Mouse (Mus musculus): Measurements from ENCODE around the gene Cox6b1. TPM values are rescaled to one million over a fixed set of nuclear protein-coding genes. Genes with fewer than 3 reads are reported as not detected.

Cox6b1 gene
- polyA plus RNA-seq, 1 experiment, result 1,224 TPM

- Histone ChIP-seq H3K27ac (ENCODE audit: insufficient read depth, low read length) (no peak overlapping the region), H3K27me3 (ENCODE audit: control insufficient read depth, insufficient read depth, low read length) (no peaks in the 10 kb centered on the region), H3K4me3 (replicated peaks; ENCODE audit: insufficient read depth, low read depth, low read length) (no peak overlapping the region), H3K4me1 (ENCODE audit: control insufficient read depth, insufficient read depth, low read length) (peaks cover 18% of the 10 kb centered on the region)
- TF ChIP-seq POLR2A (IDR thresholded peaks at IDR 0.05; ENCODE audit: borderline replicate concordance, insufficient read depth, low read length) (no peak), CTCF (IDR thresholded peaks at IDR 0.05; ENCODE audit: borderline replicate concordance, insufficient read depth, low read depth, low read length) (no peak)
- 8% methylated on average over 2 of the region's 2 CpGs for WGBS
- DNase-seq, result peak; percentile 83 to 88
These were observed 53.0 kb downstream of the Cox6b1 start for GRCm38 (mm10) chr7:30572969-30573368.

GRCm38 (mm10) chr7:30572389-30572788 is 53.6 kb downstream of the Cox6b1 start:
- no peak for TF ChIP-seq CTCF (IDR thresholded peaks at IDR 0.05; ENCODE audit: borderline replicate concordance, insufficient read depth, low read depth, low read length)
- no peak for TF ChIP-seq POLR2A (IDR thresholded peaks at IDR 0.05; ENCODE audit: borderline replicate concordance, insufficient read depth, low read length)
- no peak overlapping the region for H3K27ac ChIP-seq (ENCODE audit: insufficient read depth, low read length)
- 65% methylated on average over 5 of the region's 5 CpGs for WGBS
- peaks cover 18% of the 10 kb centered on the region for H3K4me1 ChIP-seq (ENCODE audit: control insufficient read depth, insufficient read depth, low read length)
- DNase-seq, result no peak
- H3K27me3 ChIP-seq (ENCODE audit: control insufficient read depth, insufficient read depth, low read length), result no peaks in the 10 kb centered on the region
- H3K4me3 ChIP-seq (replicated peaks; ENCODE audit: insufficient read depth, low read depth, low read length), result no peak overlapping the region

GRCm38 (mm10) chr7:30567555-30567954 is 58.4 kb downstream of the Cox6b1 start:
- TF ChIP-seq POLR2A (IDR thresholded peaks at IDR 0.05; ENCODE audit: borderline replicate concordance, insufficient read depth, low read length), result no peak
- TF ChIP-seq CTCF (IDR thresholded peaks at IDR 0.05; ENCODE audit: borderline replicate concordance, insufficient read depth, low read depth, low read length), result no peak
- DNase-seq, result no peak
- 76% methylated on average over 11 of the region's 11 CpGs for WGBS
- H3K27me3 ChIP-seq (ENCODE audit: control insufficient read depth, insufficient read depth, low read length), result no peaks in the 10 kb centered on the region
- H3K4me3 ChIP-seq (replicated peaks; ENCODE audit: insufficient read depth, low read depth, low read length), result no peak overlapping the region
- peaks cover 11% of the 10 kb centered on the region for H3K4me1 ChIP-seq (ENCODE audit: control insufficient read depth, insufficient read depth, low read length)
- no peak overlapping the region for H3K27ac ChIP-seq (ENCODE audit: insufficient read depth, low read length)

Other genes with a start within 250 kb of the Cox6b1 start
- gene Tyrobp, start 212.4 kb downstream of the Cox6b1 start, polyA plus RNA-seq (2012; rRNA removed), result 23.5 and 32.5 TPM in 2 replicates
- 0.34 and 0.84 TPM in 2 replicates for gene Hcst, start 206.3 kb downstream of the Cox6b1 start, polyA plus RNA-seq (2012; rRNA removed)
- 5.1 and 5.4 TPM in 2 replicates for gene Nfkbid, start 204.4 kb downstream of the Cox6b1 start, polyA plus RNA-seq (2012; rRNA removed)
- 782 and 892 TPM in 2 replicates for gene Aplp1, start 180.6 kb downstream of the Cox6b1 start, polyA plus RNA-seq (2012; rRNA removed)
- 2.7 TPM in 2 replicates for gene Kirrel2, start 168.5 kb downstream of the Cox6b1 start, polyA plus RNA-seq (2012; rRNA removed)
- gene Nphs1, start 167.8 kb downstream of the Cox6b1 start, polyA plus RNA-seq (2012; rRNA removed), result 0.43 and 0.56 TPM in 2 replicates
- gene Prodh2, start 132.5 kb downstream of the Cox6b1 start, polyA plus RNA-seq (2012; rRNA removed), result not detected in 2 replicates
- gene Arhgap33, start 91.1 kb downstream of the Cox6b1 start, polyA plus RNA-seq (2012; rRNA removed), result 38.5 and 39.8 TPM in 2 replicates
- 23.8 and 24.3 TPM in 2 replicates for gene Hspb6, start 74.0 kb downstream of the Cox6b1 start, polyA plus RNA-seq (2012; rRNA removed)
- 5.6 and 7.4 TPM in 2 replicates for gene Proser3, start 73.9 kb downstream of the Cox6b1 start, polyA plus RNA-seq (2012; rRNA removed)
- gene Lin37, start 66.3 kb downstream of the Cox6b1 start, polyA plus RNA-seq (2012; rRNA removed), result 60.2 and 62.5 TPM in 2 replicates
- 109 and 117 TPM in 2 replicates for gene U2af1l4, start 62.9 kb downstream of the Cox6b1 start, polyA plus RNA-seq (2012; rRNA removed)
- 11.9 and 12.3 TPM in 2 replicates for gene Gm49396, start 62.8 kb downstream of the Cox6b1 start, polyA plus RNA-seq (2012; rRNA removed)
- gene Psenen, start 62.5 kb downstream of the Cox6b1 start, polyA plus RNA-seq (2012; rRNA removed), result 147 and 155 TPM in 2 replicates
- 8.3 and 10.1 TPM in 2 replicates for gene Igflr1, start 60.7 kb downstream of the Cox6b1 start, polyA plus RNA-seq (2012; rRNA removed)
- gene Kmt2b, start 37.4 kb downstream of the Cox6b1 start, polyA plus RNA-seq (2012; rRNA removed), result 57.7 and 60.0 TPM in 2 replicates
- gene Zbtb32, start 27.2 kb downstream of the Cox6b1 start, polyA plus RNA-seq (2012; rRNA removed), result not detected in 2 replicates
- 2.0 and 2.2 TPM in 2 replicates for gene Upk1a, start 13.3 kb downstream of the Cox6b1 start, polyA plus RNA-seq (2012; rRNA removed)
- not detected in 2 replicates for gene Etv2, start 9.7 kb upstream of the Cox6b1 start, polyA plus RNA-seq (2012; rRNA removed)
- 66.6 and 69.5 TPM in 2 replicates for gene Rbm42, start 24.2 kb upstream of the Cox6b1 start, polyA plus RNA-seq (2012; rRNA removed)
- gene Haus5, start 38.8 kb upstream of the Cox6b1 start, polyA plus RNA-seq (2012; rRNA removed), result 16.4 and 17.1 TPM in 2 replicates
- gene Pmis2, start 45.5 kb upstream of the Cox6b1 start, polyA plus RNA-seq (2012; rRNA removed), result not detected in 2 replicates
- gene 2200002J24Rik, start 72.8 kb upstream of the Cox6b1 start, polyA plus RNA-seq (2012; rRNA removed), result not detected in 2 replicates
- gene Atp4a, start 86.1 kb upstream of the Cox6b1 start, polyA plus RNA-seq (2012; rRNA removed), result 0.33 and 0.39 TPM in 2 replicates
- gene Tmem147, start 103.4 kb upstream of the Cox6b1 start, polyA plus RNA-seq (2012; rRNA removed), result 247 TPM in 2 replicates
- not detected in 2 replicates for gene Gapdhs, start 117.5 kb upstream of the Cox6b1 start, polyA plus RNA-seq (2012; rRNA removed)
- gene Sbsn, start 125.3 kb upstream of the Cox6b1 start, polyA plus RNA-seq (2012; rRNA removed), result 6.3 and 6.9 TPM in 2 replicates
- gene Dmkn, start 137.6 kb upstream of the Cox6b1 start, polyA plus RNA-seq (2012; rRNA removed), result 1.4 and 1.8 TPM in 2 replicates
- gene Krtdap, start 161.7 kb upstream of the Cox6b1 start, polyA plus RNA-seq (2012; rRNA removed), result not detected in 2 replicates
- gene Ffar2, start 197.6 kb upstream of the Cox6b1 start, polyA plus RNA-seq (2012; rRNA removed), result 0.03 TPM in 1 of 2 replicates, not detected in the other
- gene Ffar3, start 230.0 kb upstream of the Cox6b1 start, polyA plus RNA-seq (2012; rRNA removed), result not detected in 2 replicates
- not detected in 2 replicates for gene Ffar1, start 235.4 kb upstream of the Cox6b1 start, polyA plus RNA-seq (2012; rRNA removed)

Data from cerebellum, adult 2 months (tissue).